Mouse (Mus musculus): ENCODE results near the gene Usp34. TPM values are rescaled to one million over a fixed set of nuclear protein-coding genes. Genes with fewer than 3 reads are reported as not detected.
"Not testable (repeated sequence)": the region's sequence is repeated elsewhere in the genome, so short reads cannot be mapped to it uniquely, and the experiment has no call there.

The Usp34 gene
- 100 to 1,000 TPM; 106 to 114 TPM for total RNA-seq (2021)
- long read RNA-seq, experiment 1, partial matches to known transcripts, result 18 of 24 reads
- long read RNA-seq, experiment 1, other reads (novel, unspliced or antisense), result 6 of 24 reads
- long read RNA-seq, experiment 2, partial matches to known transcripts, result 13 of 15 reads
- long read RNA-seq, experiment 2, other reads (novel, unspliced or antisense), result 2 of 15 reads

GRCm38 (mm10) chr11:23306764-23307565 lies at the start of gene Usp34:
TSS of gene Usp34 (plus strand) at chr11:23306895.
- DNase-seq (ENCODE audit: low spot score in 2 of 2), result peak; percentile 29 to 55

- no peak for DNase-seq (ENCODE audit: low spot score in 2 of 2)
Measured at GRCm38 (mm10) chr11:23259073-23259472, 47.6 kb upstream of the Usp34 start.

- no peak for DNase-seq (ENCODE audit: low spot score in 2 of 2)
Measured at GRCm38 (mm10) chr11:23259481-23259880, 47.2 kb upstream of the Usp34 start.

- no peak for DNase-seq (ENCODE audit: low spot score in 2 of 2)
Measured at GRCm38 (mm10) chr11:23260186-23260585, 46.5 kb upstream of the Usp34 start.

GRCm38 (mm10) chr11:23261490-23261889 lies 45.2 kb upstream of the Usp34 start:
- no peak for DNase-seq (ENCODE audit: low spot score in 2 of 2)

- no peak for DNase-seq (ENCODE audit: low spot score in 2 of 2)
Measured at GRCm38 (mm10) chr11:23264949-23265348, 41.7 kb upstream of the Usp34 start.

- peak in 1 of 2 experiments; percentile 65 for DNase-seq (ENCODE audit: low spot score in 2 of 2)
Measured at GRCm38 (mm10) chr11:23271770-23272724, 34.6 kb upstream of the Usp34 start.

GRCm38 (mm10) chr11:23275780-23276179 lies 30.9 kb upstream of the Usp34 start:
- DNase-seq (ENCODE audit: low spot score in 2 of 2), result no peak

- no peak for DNase-seq (ENCODE audit: low spot score in 2 of 2)
Measured at GRCm38 (mm10) chr11:23284469-23284868, 22.2 kb upstream of the Usp34 start.

GRCm38 (mm10) chr11:23288866-23289265 lies 17.8 kb upstream of the Usp34 start:
- not testable (repeated sequence) for DNase-seq (ENCODE audit: low spot score in 2 of 2)

- DNase-seq (ENCODE audit: low spot score in 2 of 2), result no peak
Measured at GRCm38 (mm10) chr11:23297379-23297778, 9.3 kb upstream of the Usp34 start.

GRCm38 (mm10) chr11:23298301-23298700 lies 8.4 kb upstream of the Usp34 start:
- DNase-seq (ENCODE audit: low spot score in 2 of 2), result no peak

GRCm38 (mm10) chr11:23299910-23300309 lies 6.8 kb upstream of the Usp34 start:
- no peak for DNase-seq (ENCODE audit: low spot score in 2 of 2)

GRCm38 (mm10) chr11:23303126-23303525 lies 3.6 kb upstream of the Usp34 start:
- no peak for DNase-seq (ENCODE audit: low spot score in 2 of 2)

GRCm38 (mm10) chr11:23305101-23305672 lies 1.5 kb upstream of the Usp34 start:
- DNase-seq (ENCODE audit: low spot score in 2 of 2), result not testable (repeated sequence)

GRCm38 (mm10) chr11:23305673-23306608 lies 754 bp upstream of the Usp34 start:
- DNase-seq (ENCODE audit: low spot score in 2 of 2), result peak; percentile 93 to 96

GRCm38 (mm10) chr11:23307566-23307920 lies 848 bp downstream of the Usp34 start:
- DNase-seq (ENCODE audit: low spot score in 2 of 2), result no peak

GRCm38 (mm10) chr11:23313496-23313895 lies 6.8 kb downstream of the Usp34 start:
- no peak for DNase-seq (ENCODE audit: low spot score in 2 of 2)

- no peak for DNase-seq (ENCODE audit: low spot score in 2 of 2)
Measured at GRCm38 (mm10) chr11:23329413-23329812, 22.7 kb downstream of the Usp34 start.

GRCm38 (mm10) chr11:23332136-23332535 lies 25.4 kb downstream of the Usp34 start:
- DNase-seq (ENCODE audit: low spot score in 2 of 2), result no peak
